Mouse (Mus musculus): ENCODE results near the gene Gpa33. TPM values are rescaled to one million over a fixed set of nuclear protein-coding genes. Genes with fewer than 3 reads are reported as not detected.

Gpa33 gene
- polyA plus RNA-seq, 1 experiment from 2014 or later = 0.29 TPM

GRCm38 (mm10) chr1:166153351-166154120, 23.5 kb downstream of the Gpa33 start:
- Histone ChIP-seq H3K9ac (replicated peaks) (no peak overlapping the region), H3K36me3 (no peaks in the 10 kb centered on the region), H3K27ac (replicated peaks) (no peak overlapping the region), H3K9me3 (no peaks in the 10 kb centered on the region), H3K4me2 (replicated peaks) (no peak overlapping the region), H3K4me3 (no peak overlapping the region), H3K4me1 (peaks cover 7% of the 10 kb centered on the region; the same call in 1 of the 2 replicates), H3K27me3 (peaks cover 36% of the 10 kb centered on the region)
- ATAC-seq (ENCODE audit: low FRiP score, low read depth) = peak; percentile 27
- 14% methylated on average over 18 of the region's 18 CpGs for WGBS

DNA sequence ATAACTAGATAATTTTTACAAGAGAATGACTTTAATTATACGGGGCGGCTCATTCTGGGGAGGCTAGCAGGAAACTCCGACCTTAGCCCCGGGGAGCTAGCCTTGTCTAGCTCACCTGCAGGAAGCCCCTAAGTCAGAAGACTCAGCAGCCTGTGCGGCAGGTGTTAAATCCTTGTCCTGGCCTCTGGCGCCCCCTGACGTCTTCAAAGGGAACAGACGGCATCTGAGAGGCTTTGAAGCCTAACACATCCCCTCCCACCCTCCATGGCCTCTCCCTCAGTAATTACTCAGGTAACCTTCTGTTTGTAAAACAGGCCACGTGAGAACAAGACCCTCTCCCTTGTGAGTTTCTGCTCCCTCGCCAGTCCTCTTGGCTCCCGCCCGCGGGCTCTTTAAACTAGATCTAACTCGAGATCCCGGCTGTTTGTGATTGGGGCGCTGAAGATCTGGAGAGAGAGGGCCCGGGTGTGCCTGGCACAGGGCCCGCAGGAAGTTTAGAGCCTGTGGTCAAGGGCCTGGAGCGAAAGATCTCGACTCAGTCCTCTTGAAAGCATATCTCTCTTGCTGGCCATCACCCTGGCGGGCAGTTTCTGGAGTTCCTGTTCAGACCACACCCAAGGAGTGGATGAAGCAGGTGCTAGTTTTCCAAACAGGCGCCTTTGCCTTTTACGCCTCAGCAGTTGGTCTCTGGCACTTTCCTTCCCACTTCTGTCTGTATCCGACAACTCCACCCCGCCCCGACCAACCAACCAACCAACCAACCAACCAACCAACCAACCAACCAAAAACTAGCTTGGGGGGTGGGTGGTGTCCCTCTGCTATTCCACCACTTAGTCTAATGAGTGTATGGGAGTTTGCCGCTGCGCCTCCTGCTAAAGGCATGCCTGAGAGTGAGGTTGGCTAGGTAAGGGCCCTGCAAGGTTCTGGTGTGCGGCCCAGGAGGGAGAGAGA, 24.4 kb downstream of the Gpa33 start:
- peaks cover 7% of the 10 kb centered on the region; the same call in 1 of the 2 replicates for H3K4me1 ChIP-seq
- H3K4me3 ChIP-seq = no peak overlapping the region
- H3K9ac ChIP-seq (replicated peaks) = no peak overlapping the region
- H3K36me3 ChIP-seq = no peaks in the 10 kb centered on the region
- no peaks in the 10 kb centered on the region for H3K9me3 ChIP-seq
- peaks cover 43% of the 10 kb centered on the region for H3K27me3 ChIP-seq
- peak overlapping the region; percentile 40 for H3K4me2 ChIP-seq (replicated peaks)
- ATAC-seq (ENCODE audit: low FRiP score, low read depth) = peak; percentile 39; the same call in 1 of the 2 replicates
- WGBS = 24% methylated on average over 29 of the region's 29 CpGs
- H3K27ac ChIP-seq (replicated peaks) = no peak overlapping the region

- peaks cover 7% of the 10 kb centered on the region; the same call in 1 of the 2 replicates for H3K4me1 ChIP-seq
- no peak overlapping the region for H3K4me2 ChIP-seq (replicated peaks)
- no peak overlapping the region for H3K27ac ChIP-seq (replicated peaks)
- 55% methylated on average over 10 of the region's 10 CpGs for WGBS
- ATAC-seq (ENCODE audit: low FRiP score, low read depth) = no peak
- peaks cover 49% of the 10 kb centered on the region for H3K27me3 ChIP-seq
- H3K9me3 ChIP-seq = no peaks in the 10 kb centered on the region
- H3K4me3 ChIP-seq = no peak overlapping the region
- H3K9ac ChIP-seq (replicated peaks) = no peak overlapping the region
- no peaks in the 10 kb centered on the region for H3K36me3 ChIP-seq
These were observed 25.1 kb downstream of the Gpa33 start for GRCm38 (mm10) chr1:166155113-166155494.

DNA sequence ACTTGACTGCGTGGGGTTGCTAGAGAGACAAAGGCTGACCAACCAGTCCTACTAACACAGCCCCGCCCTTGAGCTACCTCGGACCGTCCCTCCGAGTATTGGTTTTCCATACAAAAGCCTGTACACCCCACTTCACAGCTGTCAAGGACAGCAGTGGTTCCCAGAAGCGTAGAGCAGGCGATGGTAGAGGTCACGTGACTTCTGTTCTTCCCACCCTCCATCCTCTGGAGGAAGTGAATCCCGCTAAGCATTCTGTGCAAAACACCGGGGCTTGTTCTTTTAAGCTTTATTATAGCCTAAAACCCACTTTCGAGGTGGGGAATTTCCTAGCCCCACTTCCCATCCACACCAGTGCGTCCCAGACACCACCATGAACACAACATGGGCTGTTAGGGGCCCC, 27.7 kb downstream of the Gpa33 start:
- H3K4me1 ChIP-seq = peaks cover 5% of the 10 kb centered on the region; the same call in 1 of the 2 replicates
- H3K36me3 ChIP-seq = no peaks in the 10 kb centered on the region
- H3K9ac ChIP-seq (replicated peaks) = no peak overlapping the region
- no peak overlapping the region for H3K27ac ChIP-seq (replicated peaks)
- H3K27me3 ChIP-seq = peaks cover 51% of the 10 kb centered on the region
- 87% methylated on average over 12 of the region's 12 CpGs for WGBS
- no peak for ATAC-seq (ENCODE audit: low FRiP score, low read depth)
- no peaks in the 10 kb centered on the region for H3K9me3 ChIP-seq
- no peak overlapping the region for H3K4me2 ChIP-seq (replicated peaks)
- H3K4me3 ChIP-seq = no peak overlapping the region

DNA sequence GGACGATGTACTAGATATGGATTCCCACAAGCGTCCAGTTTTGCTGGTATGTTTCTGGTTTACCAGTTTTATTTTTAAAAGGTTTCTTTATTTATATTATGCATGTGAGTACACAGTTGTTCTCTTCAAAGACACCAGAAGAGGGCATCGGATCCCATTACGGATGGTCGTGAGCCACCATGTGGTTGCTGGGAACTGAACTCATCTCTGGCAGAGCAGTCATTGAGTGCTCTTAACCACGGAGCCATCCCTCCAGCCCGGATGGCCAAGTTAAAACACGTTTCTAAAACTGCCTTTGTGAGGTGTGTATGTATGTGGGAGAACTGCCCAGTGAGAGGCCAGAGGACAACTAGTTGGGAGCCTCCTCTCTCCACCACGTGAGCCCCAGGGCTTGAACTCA, 28.6 kb downstream of the Gpa33 start:
- WGBS = 65% methylated on average over 9 of the region's 9 CpGs
- peaks cover 47% of the 10 kb centered on the region for H3K27me3 ChIP-seq
- H3K9ac ChIP-seq (replicated peaks) = no peak overlapping the region
- no peak overlapping the region for H3K4me3 ChIP-seq
- no peak overlapping the region for H3K27ac ChIP-seq (replicated peaks)
- no peak overlapping the region for H3K4me2 ChIP-seq (replicated peaks)
- ATAC-seq (ENCODE audit: low FRiP score, low read depth) = no peak
- H3K4me1 ChIP-seq = peaks cover 5% of the 10 kb centered on the region; the same call in 1 of the 2 replicates
- no peaks in the 10 kb centered on the region for H3K9me3 ChIP-seq
- no peaks in the 10 kb centered on the region for H3K36me3 ChIP-seq

- H3K4me1 ChIP-seq = peaks cover 8% of the 10 kb centered on the region
- no peak overlapping the region; the same call in 1 of the 2 replicates for H3K9ac ChIP-seq (replicated peaks)
- no peaks in the 10 kb centered on the region for H3K9me3 ChIP-seq
- no peak overlapping the region for H3K27ac ChIP-seq (replicated peaks)
- 51% methylated on average over 5 of the region's 5 CpGs for WGBS
- 0 out of 2 replicates have a peak, but pooled peaks have one; percentile 10 for ATAC-seq (ENCODE audit: low FRiP score, low read depth)
- H3K27me3 ChIP-seq = peaks cover 48% of the 10 kb centered on the region
- peak overlapping the region; percentile 45; the same call in 1 of the 2 replicates for H3K4me2 ChIP-seq (replicated peaks)
- no peak overlapping the region for H3K4me3 ChIP-seq
- no peaks in the 10 kb centered on the region for H3K36me3 ChIP-seq
These were observed 30.1 kb downstream of the Gpa33 start for GRCm38 (mm10) chr1:166160111-166160510.

DNA sequence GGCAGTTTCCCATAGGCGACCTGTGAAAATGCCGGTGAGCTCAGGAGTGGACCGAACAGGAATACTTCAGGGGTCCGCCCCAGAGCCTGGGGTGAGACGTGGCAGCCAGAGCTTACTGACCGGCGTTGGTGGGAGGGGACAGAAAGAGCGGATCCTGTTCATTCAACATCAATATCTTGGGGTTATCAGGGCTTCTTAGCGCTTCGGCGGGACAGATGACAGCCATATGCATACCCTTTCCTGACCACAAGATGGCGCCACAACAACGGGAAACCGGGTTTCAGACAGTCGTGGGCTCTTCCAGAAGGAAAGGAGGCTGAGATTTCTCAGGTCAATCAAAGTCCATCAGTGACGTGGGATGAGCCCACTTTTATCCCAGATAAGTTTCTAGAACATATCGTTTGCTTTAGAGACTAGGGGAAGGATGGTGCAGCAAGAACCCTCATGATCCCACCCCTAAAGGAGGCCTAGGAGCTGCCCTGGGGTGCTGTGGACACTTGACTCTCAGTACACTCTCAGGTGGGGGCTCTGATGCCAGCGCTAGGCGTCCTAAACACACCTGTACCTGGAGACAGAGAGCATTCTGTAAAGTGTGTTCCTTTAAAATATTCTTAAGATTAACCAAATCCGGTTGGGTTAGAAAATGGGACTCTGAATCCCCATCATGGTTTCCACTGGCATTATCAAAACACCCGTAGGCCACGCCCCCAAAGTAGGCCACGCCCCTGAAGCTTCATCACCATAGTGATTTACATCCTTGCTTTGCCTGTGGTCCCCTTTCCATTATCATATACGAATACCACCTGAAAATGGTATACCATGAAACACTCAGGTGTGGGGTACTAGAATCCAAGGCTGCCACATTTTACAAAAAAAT, 30.8 kb downstream of the Gpa33 start:
- peaks cover 8% of the 10 kb centered on the region for H3K4me1 ChIP-seq
- no peaks in the 10 kb centered on the region for H3K9me3 ChIP-seq
- no peak overlapping the region; the same call in 1 of the 2 replicates for H3K9ac ChIP-seq (replicated peaks)
- peak; percentile 38 for ATAC-seq (ENCODE audit: low FRiP score, low read depth)
- H3K27me3 ChIP-seq = peaks cover 41% of the 10 kb centered on the region
- 0 out of 2 replicates have a peak overlapping the region, but pooled peaks have one; percentile 18 for H3K4me3 ChIP-seq
- H3K4me2 ChIP-seq (replicated peaks) = peak overlapping the region; percentile 45
- 17% methylated on average over 24 of the region's 24 CpGs for WGBS
- H3K36me3 ChIP-seq = no peaks in the 10 kb centered on the region
- no peak overlapping the region for H3K27ac ChIP-seq (replicated peaks)

- Histone ChIP-seq H3K4me1 (peaks cover 8% of the 10 kb centered on the region), H3K4me2 (replicated peaks) (no peak overlapping the region), H3K27me3 (peaks cover 19% of the 10 kb centered on the region), H3K9ac (replicated peaks) (no peak overlapping the region), H3K27ac (replicated peaks) (no peak overlapping the region), H3K9me3 (no peaks in the 10 kb centered on the region), H3K4me3 (no peak overlapping the region), H3K36me3 (no peaks in the 10 kb centered on the region)
- ATAC-seq (ENCODE audit: low FRiP score, low read depth) = no peak
- WGBS = 91% methylated on average over 14 of the region's 14 CpGs
These were observed 34.5 kb downstream of the Gpa33 start for GRCm38 (mm10) chr1:166164580-166164979.

- Histone ChIP-seq H3K27me3 (peaks cover 14% of the 10 kb centered on the region), H3K9ac (replicated peaks) (no peak overlapping the region), H3K4me1 (peaks cover 8% of the 10 kb centered on the region), H3K36me3 (no peaks in the 10 kb centered on the region), H3K4me2 (replicated peaks) (no peak overlapping the region), H3K27ac (replicated peaks) (no peak overlapping the region), H3K9me3 (no peaks in the 10 kb centered on the region), H3K4me3 (no peak overlapping the region)
- ATAC-seq (ENCODE audit: low FRiP score, low read depth) = no peak
- 93% methylated on average over 9 of the region's 9 CpGs for WGBS
These were observed 35.1 kb downstream of the Gpa33 start for GRCm38 (mm10) chr1:166165159-166165558.

- Histone ChIP-seq H3K9me3 (no peaks in the 10 kb centered on the region), H3K9ac (replicated peaks) (no peak overlapping the region), H3K4me1 (peaks cover 5% of the 10 kb centered on the region; the same call in 1 of the 2 replicates), H3K4me2 (replicated peaks) (no peak overlapping the region), H3K27me3 (peaks cover 10% of the 10 kb centered on the region; the same call in 1 of the 2 replicates), H3K27ac (replicated peaks) (no peak overlapping the region), H3K4me3 (no peak overlapping the region), H3K36me3 (no peaks in the 10 kb centered on the region)
- ATAC-seq (ENCODE audit: low FRiP score, low read depth) = no peak
- 93% methylated on average over 4 of the region's 4 CpGs for WGBS
These were observed 37.4 kb downstream of the Gpa33 start for GRCm38 (mm10) chr1:166167405-166167804.

DNA sequence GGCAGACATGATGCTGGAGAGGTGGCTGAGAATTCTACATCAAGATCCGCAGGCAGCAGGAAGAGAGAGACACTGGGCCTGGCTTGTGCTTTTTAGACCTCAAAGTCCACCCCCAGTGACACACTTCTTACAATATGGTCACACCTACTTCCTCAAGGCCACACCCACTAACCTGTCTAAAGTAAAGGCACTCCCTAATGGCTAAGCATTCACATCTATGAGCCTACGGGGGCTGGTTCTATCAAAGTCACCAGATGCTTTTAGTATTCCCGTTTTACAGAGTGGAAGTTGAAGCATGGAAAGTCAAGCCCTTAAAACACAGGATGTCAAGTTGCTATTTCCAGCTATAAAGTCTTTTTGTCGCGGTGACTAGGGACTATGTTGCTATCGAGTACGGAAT, 38.0 kb downstream of the Gpa33 start:
- Histone ChIP-seq H3K9me3 (no peaks in the 10 kb centered on the region), H3K27me3 (peaks cover 10% of the 10 kb centered on the region; the same call in 1 of the 2 replicates), H3K36me3 (no peaks in the 10 kb centered on the region), H3K4me1 (peaks cover 5% of the 10 kb centered on the region; the same call in 1 of the 2 replicates), H3K27ac (replicated peaks) (no peak overlapping the region), H3K4me3 (no peak overlapping the region), H3K9ac (replicated peaks) (no peak overlapping the region), H3K4me2 (replicated peaks) (no peak overlapping the region)
- 94% methylated on average over 7 of the region's 7 CpGs for WGBS
- ATAC-seq (ENCODE audit: low FRiP score, low read depth) = no peak

All from midbrain, embryonic 12.5 days (tissue).